Mouse (Mus musculus) c-Kit-positive CD71-negative TER-119-negative erythroid progenitor cells, embryonic 14.5 days (primary cell): ENCODE data around the gene Aqp9.
A peak's percentile ranks its signal among the peaks of the same experiment; 100 is the strongest.

ENCODE experiments used
- DNase-seq: peaks from one replicate; pipeline ENCODE4 v3.0.0-alpha.2; 2013; ENCODE audit warnings: low read depth

Aqp9 gene

DNA sequence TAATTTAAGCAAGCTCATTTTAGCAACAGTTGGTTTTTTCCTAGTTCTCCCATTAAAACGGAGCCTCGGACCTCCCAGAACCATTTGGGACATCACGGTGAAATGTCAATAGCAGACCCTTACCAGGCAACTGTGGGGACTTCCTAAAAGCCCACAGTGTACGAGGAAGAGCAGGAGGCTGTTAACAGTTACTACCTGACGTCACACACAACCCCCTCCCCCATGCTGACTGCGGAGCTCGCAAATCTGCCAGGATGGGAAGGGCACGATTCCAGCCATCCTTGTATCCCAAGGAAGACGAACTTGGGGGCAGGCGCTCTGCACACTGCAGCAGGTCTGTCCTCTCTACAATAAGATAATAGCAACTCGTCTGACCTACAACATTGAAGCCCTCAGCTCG, at the start of gene Aqp9:
Gene Aqp9 (minus strand): TSS at position 172 of the 400 bp plus-strand sequence.
- DNase-seq: no peak

DNA sequence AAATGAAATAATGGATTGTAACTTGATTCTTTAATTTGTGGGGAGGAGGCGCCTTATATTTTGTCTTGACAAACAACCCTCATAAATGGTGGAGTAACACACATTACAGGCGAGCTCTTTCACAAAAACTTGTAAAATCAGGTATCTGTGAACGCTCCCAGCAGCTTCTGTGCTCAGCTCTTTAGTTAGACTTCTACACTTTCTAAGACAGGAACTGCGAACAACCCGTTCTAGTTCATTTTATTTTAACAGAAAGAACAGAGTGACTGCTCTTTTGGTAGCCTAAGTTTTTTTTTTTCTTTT, 49.3 kb upstream of the Aqp9 start:
- no peak for DNase-seq

DNA sequence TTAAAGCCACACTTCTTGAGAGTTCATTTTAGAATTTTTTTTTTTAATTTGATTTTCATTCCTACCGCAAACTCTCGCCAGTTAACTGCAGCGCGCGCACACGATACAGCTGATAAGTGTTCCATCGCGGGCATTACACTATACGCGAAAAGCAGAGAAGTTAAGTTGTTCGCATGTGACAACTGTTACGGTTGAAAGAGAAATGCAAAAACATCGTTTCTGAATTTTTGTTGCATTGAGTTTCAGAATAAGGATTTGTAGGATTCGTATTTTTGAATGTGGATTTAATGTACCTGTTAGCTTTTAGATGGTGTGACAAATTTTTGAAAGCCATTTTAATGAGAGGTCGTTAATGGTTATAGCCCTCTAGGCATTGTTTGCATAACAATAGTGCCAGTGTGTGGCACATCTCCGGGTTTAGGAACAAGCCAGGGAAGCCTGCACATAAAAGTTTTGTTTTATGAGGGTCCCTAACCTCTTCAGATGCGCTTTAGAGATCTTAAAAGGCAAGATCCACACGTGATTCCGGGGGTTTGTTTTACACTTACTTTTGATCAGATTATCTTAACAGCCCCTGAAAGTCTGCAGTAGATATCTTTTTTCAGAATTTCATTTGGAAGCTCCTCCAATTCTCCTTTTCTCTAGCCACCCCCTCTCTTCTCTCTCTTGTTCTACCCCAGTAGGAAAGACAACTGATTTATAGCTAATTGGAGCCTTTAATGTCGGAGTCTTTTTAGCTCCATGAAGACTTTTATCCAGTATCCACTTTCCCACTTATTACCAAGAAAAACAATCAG, 48.7 kb upstream of the Aqp9 start:
- no peak for DNase-seq

DNA sequence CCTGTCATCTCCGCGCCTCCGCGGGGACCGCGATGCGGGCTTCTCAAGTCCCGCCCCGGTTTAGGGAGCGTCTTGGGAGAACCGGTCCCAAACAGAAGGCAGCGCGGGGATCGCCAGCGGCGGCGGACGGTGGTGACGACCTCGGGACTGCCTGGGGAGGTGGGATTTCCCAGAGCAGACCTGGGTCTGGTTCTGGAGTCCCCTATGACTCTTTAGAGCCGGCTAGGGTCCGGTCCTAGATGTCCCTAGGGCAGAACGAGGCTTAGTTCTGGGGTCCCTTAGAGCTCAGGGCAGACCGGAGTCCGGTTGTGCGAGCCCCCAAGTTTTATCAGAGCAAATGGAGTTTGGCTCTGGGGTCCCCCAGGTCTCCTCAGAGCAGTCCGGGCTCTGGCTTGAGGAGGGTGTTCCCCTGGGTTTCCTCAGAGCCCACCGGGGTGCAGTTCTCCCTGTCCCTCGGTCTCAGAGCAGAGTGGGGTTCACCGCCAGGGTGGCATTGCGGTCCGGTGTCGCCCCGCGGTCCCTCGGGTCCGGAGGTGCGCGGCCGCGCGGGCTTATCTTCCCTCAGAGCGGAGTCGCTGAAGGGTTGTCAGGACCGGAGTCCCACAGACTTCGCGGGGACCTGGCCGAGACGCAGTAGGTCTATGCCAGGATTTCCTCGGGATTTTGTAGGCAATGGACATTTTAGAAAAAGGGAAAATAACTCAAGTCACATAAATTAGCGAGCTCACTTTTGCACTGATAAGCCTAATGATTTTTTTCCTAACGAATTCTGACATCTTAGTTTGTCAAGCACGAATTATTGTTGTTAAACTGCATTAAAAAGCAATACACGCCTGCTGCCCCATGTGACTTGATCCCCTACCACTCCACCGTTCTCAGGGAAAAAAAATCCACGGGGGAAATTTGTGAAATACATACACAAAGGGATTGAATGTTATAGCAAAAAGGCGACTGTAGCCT, 47.8 kb upstream of the Aqp9 start:
- DNase-seq: no peak

DNA sequence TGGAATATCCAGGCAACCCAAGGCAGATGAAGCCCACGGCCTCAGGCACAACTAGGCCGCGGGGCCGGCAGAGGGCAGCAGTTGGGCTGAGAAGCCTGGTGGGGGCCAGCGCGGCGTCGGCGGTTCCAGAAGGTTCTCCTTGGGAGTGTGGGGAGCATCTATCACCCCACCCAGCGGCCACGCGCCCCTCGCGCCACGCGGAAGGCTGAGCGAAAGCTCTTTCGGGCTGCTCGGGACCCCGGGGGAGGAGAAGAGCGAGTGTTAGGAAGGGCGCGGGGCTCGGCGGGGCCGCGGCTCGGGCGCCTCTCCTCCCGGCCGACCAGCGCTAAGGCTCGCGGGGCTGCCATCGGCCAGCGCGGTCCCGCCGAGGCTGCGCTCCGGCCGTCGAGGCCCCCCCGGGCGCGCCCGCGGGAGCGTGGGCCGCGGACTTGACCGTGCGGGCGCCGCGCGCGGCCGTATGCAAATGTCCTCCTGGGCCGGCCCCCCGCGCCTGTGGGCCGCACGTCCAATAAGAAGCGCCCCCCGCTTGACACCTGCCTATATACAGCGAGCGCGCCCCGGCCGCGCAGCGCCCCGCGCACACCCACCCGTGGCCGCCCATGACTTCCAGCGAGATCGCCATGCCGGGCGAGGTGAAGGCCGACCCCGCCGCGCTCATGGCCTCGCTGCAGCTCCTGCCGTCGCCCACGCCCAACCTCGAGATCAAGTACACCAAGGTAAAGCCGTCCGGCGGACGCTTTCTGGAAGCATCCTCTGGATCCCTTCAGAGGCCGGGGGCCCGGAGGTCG, 47.0 kb upstream of the Aqp9 start, which contains the start of gene Aldh1a2:
Gene Aldh1a2 (plus strand): TSS at position 542 of the 788 bp plus-strand sequence.
- DNase-seq: no peak

DNA sequence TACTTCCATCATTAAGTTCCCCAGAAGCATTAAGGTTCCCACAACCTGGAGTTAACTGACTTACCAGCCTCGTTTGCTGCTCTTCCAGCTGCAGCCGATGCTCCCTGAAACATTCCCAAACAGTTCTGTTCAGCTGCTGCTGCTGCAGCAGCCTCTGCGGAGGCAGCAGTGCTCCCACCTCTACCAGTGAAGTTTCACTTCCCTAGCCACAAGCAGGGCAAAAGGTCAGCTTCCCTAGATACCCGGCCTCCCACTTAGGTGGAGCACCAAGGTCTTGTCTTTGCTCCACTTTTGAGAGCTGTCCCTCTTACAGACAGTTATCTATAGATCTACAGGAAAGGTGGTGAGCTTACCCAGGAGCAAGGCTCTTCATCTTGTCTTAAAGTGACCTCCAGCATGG, 45.2 kb upstream of the Aqp9 start:
- DNase-seq: no peak

DNA sequence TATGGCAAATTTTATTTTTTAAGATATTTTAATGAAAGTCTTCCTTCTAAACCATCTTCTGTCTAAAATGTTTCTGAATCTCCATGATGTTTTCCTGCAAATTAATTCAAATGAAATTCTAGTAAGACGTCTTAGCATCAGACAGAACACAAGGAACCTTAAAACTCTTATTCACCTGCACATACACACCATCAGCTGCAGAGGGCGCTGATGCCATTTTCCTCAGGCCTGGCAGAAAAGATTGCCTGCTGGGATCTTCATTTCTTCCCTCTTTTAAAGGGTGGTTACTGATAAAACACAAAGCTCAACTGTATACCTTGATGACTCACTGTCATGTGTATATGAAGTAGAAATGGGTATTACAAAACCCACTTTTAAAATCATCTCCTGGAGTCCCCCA, 42.4 kb upstream of the Aqp9 start:
- DNase-seq: peak; percentile 54

DNA sequence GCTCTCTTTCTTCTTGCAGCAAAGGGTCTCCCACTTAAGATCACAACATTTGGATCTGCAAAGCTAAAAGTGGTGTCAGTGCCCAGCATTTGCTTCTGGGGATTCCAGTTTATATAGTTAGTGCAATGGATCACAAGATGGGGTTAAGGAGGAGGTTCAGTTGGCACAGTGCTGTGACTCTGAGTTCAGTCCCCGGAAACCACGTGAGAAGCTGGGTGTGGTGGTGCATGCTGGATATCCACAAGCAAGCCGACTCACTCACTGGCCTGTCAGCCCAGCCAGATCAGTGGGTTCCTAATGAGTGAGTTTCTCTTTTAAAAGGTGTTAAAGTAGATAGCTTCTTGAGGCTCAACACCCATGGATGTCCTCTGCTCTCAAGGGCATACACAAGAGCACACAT, 40.8 kb upstream of the Aqp9 start:
- no peak for DNase-seq

DNA sequence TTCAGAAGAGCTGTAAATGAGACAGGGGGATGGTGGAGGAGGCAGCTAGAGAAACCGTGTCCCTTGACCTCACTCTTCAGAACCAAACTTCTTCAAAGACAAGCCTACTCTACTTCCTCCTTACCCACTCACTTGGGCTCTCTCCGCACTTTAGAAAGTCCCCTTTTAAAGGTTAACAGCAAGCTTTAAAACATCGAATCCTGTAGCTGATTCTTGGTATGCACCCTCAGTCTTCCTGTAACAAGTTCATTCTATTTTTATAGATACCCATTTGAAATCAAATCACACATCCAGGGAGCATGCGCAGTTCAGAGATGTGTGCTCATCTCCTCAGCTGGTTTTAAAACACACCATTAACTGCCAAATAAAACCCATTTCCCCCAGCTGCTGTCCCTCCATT, 33.8 kb upstream of the Aqp9 start:
- DNase-seq: no peak

DNA sequence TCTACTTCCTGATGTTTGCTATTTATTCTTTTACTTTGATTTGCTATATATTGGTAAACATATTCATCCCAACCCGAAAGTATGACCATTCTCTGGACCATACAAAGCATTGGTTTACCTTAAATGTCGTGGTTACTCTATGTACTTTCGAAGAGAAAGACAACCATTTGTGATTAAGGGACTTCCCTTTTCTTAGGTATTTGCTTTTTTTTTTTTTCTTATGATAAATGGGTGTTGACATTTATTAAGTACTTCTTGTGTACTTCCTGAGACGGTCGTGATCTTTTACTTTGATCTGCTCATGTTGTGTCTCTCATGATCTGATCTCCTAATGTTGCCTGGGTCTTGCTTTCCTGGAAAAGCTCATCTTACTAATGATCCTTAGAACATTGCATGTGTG, 30.3 kb upstream of the Aqp9 start:
- DNase-seq: no peak

DNA sequence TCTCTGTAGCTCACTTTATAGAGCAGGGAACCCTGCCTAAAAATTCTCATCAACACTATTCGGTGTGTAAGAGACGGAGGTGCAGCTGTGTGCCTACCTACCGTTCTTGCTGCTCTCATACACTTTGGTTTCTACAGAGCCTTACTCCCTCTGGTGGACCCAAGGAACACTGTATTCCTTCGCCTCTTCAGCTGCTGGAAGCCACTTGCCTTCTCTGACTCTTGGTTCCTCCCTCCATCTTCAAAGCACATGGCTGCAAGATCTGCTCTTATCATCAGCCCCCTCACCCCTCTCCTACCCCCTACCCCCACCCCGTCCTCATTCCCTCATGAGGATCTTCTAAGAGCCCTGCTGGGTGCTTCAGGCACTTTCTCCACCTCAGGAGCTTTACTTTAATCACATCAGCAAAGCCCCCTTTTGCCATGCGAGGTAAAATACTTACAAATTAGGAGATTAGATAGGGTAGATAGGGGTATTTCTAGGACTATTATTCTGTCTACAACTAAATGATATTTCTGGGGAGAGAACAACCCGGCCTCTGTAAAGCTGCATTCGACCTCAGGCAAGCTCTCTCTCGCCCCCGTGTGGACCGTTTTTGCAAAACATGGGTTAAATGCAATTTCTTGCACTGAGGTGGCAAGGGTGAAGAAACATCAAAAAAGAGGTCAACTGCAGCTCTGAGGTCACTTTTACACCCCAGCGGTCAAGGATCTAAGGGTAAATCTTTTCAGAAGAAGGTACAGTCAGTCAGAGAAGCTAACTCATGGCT, 20.3 kb upstream of the Aqp9 start:
- DNase-seq: peak; percentile 78

DNA sequence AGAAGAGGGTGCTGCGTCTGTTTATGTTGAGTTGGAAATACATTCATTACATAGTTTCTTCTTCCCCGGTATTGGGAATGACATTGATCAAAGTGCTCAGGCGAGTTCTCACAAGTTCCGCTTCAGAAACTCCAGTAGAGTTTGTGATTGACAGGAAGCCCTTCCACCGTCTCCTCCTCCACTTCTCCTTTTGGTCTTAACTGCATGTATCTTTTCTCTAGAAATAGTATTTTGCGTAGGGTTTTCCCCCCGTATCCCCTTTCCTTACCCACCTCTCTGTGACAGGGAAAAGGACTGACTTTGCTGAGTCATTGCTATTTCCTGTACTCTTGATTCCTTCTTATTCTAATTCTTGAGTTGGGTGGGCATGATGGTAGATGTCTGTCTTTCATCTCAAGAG, 18.9 kb upstream of the Aqp9 start:
- no peak for DNase-seq

DNA sequence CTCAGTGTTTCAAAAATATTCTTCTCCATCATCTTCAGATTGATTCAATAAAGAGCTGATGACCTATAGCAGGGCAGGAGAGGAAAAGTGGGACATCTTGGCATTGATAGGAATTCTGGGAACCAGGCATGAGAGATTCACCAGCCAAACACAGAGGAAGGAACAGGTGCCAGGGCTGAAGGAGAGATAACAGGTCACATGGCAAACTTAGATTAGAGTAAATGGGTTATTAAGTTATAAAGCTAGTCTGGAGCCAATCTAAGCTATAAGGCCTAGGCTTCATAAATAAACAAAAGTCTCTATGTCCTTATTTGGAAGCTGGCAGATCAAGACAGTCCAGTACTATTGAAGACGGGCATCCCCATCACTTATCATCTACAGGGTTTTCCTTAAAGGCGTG, 17.3 kb upstream of the Aqp9 start:
- DNase-seq: no peak

DNA sequence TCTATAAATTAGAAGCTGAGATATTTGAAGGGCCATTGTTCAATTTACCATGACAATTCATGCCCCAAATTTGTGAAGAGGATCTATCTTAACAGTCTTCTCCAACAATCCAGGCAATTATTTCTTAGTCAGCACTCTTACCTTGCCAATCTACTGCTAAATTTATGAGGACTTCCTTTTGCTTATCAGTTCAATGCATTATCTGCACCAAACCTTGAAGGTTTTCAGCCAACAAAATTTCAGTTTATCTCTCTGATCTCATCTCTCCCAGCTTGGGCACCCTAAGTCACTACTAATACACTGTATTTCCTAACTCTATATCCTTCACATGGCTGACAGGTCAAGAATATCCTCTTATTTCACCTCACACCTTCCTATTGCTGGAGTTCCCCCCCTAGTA, 16.8 kb upstream of the Aqp9 start:
- DNase-seq: no peak

DNA sequence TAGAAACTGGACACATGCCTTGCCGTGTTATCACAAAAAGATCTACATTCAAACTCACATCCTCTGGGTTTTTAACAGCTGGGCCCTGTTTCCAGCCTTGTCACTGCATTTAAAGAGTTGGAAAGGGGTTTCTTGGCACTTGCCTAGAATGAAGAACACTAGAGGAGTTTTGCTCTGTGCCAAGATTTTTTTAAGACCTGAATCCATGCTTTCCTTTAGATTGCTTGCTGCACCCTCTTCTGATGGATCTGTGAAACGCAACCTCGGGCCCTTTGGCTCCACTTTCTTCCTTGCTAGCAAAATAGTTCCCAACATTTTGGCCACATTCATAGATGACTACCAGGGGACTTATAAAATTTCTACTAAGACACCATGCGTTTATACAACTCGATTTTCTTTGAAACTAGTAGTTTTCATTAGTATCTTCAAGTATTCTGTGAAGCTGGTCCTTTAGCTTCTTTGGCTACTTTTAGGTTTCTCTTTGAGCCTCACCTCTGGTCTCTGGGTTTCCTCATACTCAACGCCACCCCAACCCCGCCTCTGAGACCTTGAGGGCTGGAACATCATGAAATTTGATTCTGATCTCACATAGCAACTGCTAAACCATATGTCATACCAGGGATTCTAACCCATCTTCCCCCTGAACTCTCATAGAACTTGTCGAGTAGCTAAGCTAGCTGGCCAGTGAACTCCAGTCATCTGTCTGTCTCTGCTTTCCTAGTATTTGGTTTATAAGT, 11.7 kb upstream of the Aqp9 start:
- DNase-seq: no peak

DNA sequence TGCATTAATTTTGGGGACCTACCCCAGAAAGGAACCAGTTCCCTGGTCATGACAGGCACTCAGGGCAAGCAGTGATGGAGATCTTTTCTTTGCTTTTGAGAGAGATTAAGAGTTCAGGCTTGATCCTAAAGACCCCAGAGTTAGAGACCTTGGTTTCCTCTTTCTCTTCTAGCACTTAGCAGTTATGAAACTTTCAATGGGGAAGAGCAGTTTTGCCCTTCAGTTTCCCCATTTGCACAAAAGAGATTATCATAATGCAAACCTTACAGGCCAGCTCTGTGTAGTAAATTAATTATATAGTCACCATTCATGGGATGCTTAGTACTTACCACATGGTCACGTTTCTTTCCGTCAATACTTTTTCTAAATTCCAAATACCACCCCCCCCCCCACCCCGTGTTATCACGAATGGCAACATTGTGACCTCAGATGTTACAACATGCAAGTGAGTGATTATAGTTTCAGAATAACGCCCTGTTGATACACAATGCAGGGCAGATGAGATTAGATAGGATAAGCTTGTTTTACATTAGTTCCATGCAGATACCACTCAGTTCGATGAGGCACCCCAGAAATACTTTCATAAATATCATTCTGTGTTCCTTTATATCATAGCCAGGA, 10.9 kb upstream of the Aqp9 start:
- no peak for DNase-seq

DNA sequence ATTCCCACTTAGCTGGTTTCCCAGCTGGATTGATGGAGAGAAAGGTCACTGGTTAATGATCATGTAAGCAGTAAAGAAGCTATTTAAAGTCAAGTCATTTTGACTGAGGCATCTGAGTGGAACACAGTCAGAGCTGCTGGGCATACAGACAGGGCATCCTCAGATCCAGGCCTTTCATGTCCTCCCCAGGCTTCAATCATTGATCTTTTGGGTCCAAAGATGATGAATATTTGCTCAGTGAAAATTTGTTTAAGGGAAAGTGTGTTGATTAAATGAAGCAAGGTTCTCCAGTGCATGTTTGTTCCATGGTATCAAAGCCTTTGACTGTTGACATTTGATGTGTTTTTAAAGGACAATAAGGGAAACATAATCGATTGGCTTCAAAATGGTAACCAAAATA, 7.2 kb upstream of the Aqp9 start:
- DNase-seq: no peak

DNA sequence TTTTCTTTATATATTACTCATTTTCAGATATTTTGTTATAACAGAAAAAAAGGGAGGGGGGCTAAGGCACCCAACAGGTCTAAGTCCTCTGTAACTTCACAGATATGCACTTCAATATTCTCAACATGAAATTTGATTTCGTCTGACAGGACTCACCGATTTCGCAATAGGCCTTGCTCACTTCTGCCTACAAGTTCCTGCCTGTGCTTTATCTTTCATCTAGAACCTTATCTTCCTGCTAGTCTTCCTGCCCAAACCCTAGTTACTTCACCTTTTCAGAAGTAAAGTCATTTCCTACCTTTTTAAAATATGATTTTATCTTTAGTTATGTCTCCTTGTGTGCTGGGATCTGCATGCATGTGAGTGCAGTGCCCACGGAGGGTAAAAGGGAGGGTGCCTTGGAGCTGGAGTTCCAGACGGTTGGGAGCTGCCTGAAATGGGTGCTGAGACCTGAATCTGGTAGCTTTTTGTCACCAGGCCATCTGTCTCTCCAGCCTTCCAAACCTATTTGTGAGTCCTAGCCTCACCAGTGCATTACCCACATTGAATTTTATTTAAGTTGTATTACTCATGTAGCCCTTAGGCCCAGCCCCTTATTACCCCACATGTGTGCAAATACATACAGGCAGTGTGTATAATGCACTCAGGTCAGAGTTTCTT, 6.0 kb upstream of the Aqp9 start:
- no peak for DNase-seq

DNA sequence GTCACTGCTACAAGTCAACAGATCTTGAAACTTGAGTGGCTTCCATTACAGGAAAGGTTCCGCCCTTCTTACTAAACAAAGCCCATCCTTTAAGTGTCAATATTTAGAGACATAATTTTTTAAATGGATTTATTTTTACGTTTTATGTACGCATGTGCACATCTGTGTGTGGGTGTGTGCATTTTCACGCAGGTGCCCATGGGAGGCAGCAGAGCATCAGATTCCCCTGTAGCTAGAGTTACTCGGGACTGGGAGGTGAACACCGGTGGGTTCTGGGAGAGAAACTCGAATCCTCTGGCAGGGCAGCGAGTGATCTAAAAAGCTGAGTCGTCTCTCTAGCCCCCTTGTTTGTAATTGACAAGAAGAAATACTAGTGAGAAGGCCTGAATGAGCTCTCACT, 5.1 kb upstream of the Aqp9 start:
- no peak for DNase-seq
